Mouse (Mus musculus) E14TG2a.4 (cell line): ENCODE measurements around the gene Zfp12.

Experiments used
- H3K27me3 ChIP-seq: 2 replicates; pipeline ENCODE4 v1.6.1; 2014; ENCODE audit warnings: low read length, control low read depth; ENCODE audit not compliant: insufficient read depth
- H3K36me3 ChIP-seq: 2 replicates; pipeline ENCODE4 v1.6.1; 2014; ENCODE audit warnings: low read length, control low read depth; ENCODE audit not compliant: insufficient read depth
- H3K4me1 ChIP-seq: replicated peaks from 2 replicates; pipeline ENCODE4 v1.6.1; 2014; ENCODE audit warnings: low read depth, low read length, control low read depth
- H3K4me3 ChIP-seq: replicated peaks from 2 replicates; pipeline ENCODE4 v1.5.1; 2014; ENCODE audit warnings: mild to moderate bottlenecking, low read length
- H3K9me3 ChIP-seq: 2 replicates; pipeline ENCODE4 v1.6.1; 2014; ENCODE audit warnings: low read length, control low read depth
- CTCF ChIP-seq: conservative IDR thresholded peaks from 2 replicates; pipeline ENCODE4 v1.5.1; 2014; ENCODE audit warnings: low read length
- NANOG ChIP-seq: IDR thresholded peaks from 2 replicates; pipeline ENCODE4 v1.6.1; 2014; ENCODE audit warnings: borderline replicate concordance, low read length, mixed read lengths
- POU5F1 ChIP-seq: IDR thresholded peaks from 2 replicates; pipeline ENCODE4 v1.6.1; 2014; ENCODE audit warnings: low read length, borderline replicate concordance

The Zfp12 gene

GRCm38 (mm10) chr5:143271642-143272041 is 36.7 kb downstream of the Zfp12 start:
- Histone ChIP-seq H3K4me1 (peaks cover 18% of the 10 kb centered on the region), H3K4me3 (no peak overlapping the region), H3K27me3 (peaks cover 53% of the 10 kb centered on the region), H3K36me3 (no peaks in the 10 kb centered on the region), H3K9me3 (no peaks in the 10 kb centered on the region)
- TF ChIP-seq POU5F1 (no peak), NANOG (no peak), CTCF (no peak)

DNA sequence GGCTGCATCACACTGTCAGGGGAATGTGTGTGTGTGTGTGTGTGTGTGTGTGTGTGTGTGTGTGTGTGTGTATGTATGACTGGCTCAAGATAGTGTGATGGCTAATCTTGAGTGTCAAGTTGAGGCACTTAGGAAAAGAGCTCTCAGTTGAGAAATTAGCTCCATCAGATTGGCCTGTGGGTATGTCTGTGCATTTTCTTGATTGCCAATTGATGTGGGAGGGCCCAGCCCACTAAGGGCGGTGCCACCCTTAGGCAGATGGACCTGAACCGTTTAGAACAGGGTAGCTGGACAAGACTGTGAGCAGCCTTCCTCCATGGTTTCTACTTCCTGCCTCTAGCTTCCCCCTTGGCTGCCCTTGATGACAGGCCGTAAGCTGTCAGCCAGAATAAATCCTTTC is 37.1 kb downstream of the Zfp12 start:
- Histone ChIP-seq H3K36me3 (no peaks in the 10 kb centered on the region), H3K4me1 (peaks cover 18% of the 10 kb centered on the region), H3K9me3 (no peaks in the 10 kb centered on the region), H3K4me3 (no peak overlapping the region), H3K27me3 (peaks cover 53% of the 10 kb centered on the region)
- TF ChIP-seq CTCF (no peak), POU5F1 (no peak), NANOG (no peak)

GRCm38 (mm10) chr5:143272540-143273330 is 37.8 kb downstream of the Zfp12 start:
- TF ChIP-seq CTCF: no peak
- TF ChIP-seq POU5F1: no peak
- no peak for TF ChIP-seq NANOG
- Histone ChIP-seq H3K9me3 (no peaks in the 10 kb centered on the region), H3K36me3 (no peaks in the 10 kb centered on the region)

GRCm38 (mm10) chr5:143275761-143276160 is 40.8 kb downstream of the Zfp12 start:
- no peaks in the 10 kb centered on the region for H3K36me3 ChIP-seq
- peaks cover 51% of the 10 kb centered on the region for H3K27me3 ChIP-seq
- H3K9me3 ChIP-seq: no peaks in the 10 kb centered on the region
- TF ChIP-seq POU5F1 (no peak), NANOG (no peak), CTCF (no peak)
- no peak overlapping the region for H3K4me3 ChIP-seq
- H3K4me1 ChIP-seq: peaks cover 11% of the 10 kb centered on the region

More at GRCm38 (mm10) chr5:143272540-143273330, 37.8 kb downstream of the Zfp12 start:
- peaks cover 18% of the 10 kb centered on the region for H3K4me1 ChIP-seq
- no peak overlapping the region for H3K4me3 ChIP-seq
- H3K27me3 ChIP-seq: peaks cover 55% of the 10 kb centered on the region

GRCm38 (mm10) chr5:143279247-143279646 is 44.3 kb downstream of the Zfp12 start:
- no peaks in the 10 kb centered on the region for H3K36me3 ChIP-seq
- no peak overlapping the region for H3K4me3 ChIP-seq
- H3K27me3 ChIP-seq: peaks cover 51% of the 10 kb centered on the region
- TF ChIP-seq CTCF (no peak), POU5F1 (no peak), NANOG (no peak)
- H3K4me1 ChIP-seq: peaks cover 12% of the 10 kb centered on the region
- no peaks in the 10 kb centered on the region for H3K9me3 ChIP-seq

- no peaks in the 10 kb centered on the region for H3K36me3 ChIP-seq
- H3K27me3 ChIP-seq: peaks cover 62% of the 10 kb centered on the region
- TF ChIP-seq POU5F1 (no peak), NANOG (no peak), CTCF (peak; percentile 33)
- peaks cover 10% of the 10 kb centered on the region for H3K9me3 ChIP-seq
- no peak overlapping the region for H3K4me3 ChIP-seq
- peaks cover 28% of the 10 kb centered on the region for H3K4me1 ChIP-seq
Observed at GRCm38 (mm10) chr5:143284762-143285161, 49.8 kb downstream of the Zfp12 start.

- H3K4me3 ChIP-seq: peak overlapping the region; percentile 71
- H3K9me3 ChIP-seq: peaks cover 10% of the 10 kb centered on the region
- H3K4me1 ChIP-seq: peaks cover 37% of the 10 kb centered on the region
- TF ChIP-seq POU5F1 (no peak), CTCF (no peak), NANOG (no peak)
- H3K36me3 ChIP-seq: no peaks in the 10 kb centered on the region
- H3K27me3 ChIP-seq: peaks cover 82% of the 10 kb centered on the region
Observed at GRCm38 (mm10) chr5:143287774-143288328, 52.9 kb downstream of the Zfp12 start.

DNA sequence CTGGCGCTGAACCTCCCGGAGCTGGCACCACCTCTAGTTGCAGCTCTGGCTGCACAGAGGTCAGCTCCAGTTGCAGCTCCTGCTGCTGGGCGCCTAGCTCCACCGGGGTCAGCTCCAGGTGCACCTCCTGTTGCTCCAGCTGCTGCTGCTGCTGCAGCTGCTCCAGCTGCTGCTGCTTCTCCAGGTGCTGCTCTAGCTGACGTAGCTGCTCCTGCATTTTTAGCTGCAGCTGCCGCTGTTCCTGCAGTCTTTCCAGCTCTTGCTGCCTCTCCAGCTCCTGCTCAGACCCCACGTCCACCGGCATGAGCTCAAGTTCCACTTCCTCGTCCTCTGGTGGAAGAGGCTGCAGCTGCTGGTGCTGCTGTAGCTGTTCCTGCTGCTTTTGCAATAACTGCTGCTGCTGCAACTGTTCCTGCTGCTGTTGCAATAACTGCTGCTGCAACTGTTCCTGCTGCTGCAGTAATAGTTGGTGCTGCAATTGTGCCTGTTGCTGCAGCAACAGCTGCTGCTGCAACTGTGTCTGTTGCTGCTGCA is 53.5 kb downstream of the Zfp12 start:
- Histone ChIP-seq H3K4me3 (peak overlapping the region; percentile 71), H3K36me3 (no peaks in the 10 kb centered on the region), H3K27me3 (peaks cover 84% of the 10 kb centered on the region), H3K9me3 (peaks cover 10% of the 10 kb centered on the region), H3K4me1 (peaks cover 39% of the 10 kb centered on the region)
- no peak for TF ChIP-seq CTCF
- TF ChIP-seq POU5F1: no peak
- TF ChIP-seq NANOG: no peak

GRCm38 (mm10) chr5:143289299-143289698 is 54.3 kb downstream of the Zfp12 start:
- Histone ChIP-seq H3K27me3 (peaks cover 89% of the 10 kb centered on the region), H3K4me3 (no peak overlapping the region), H3K9me3 (peaks cover 10% of the 10 kb centered on the region), H3K36me3 (no peaks in the 10 kb centered on the region), H3K4me1 (peaks cover 45% of the 10 kb centered on the region)
- no peak for TF ChIP-seq CTCF
- TF ChIP-seq POU5F1: no peak
- no peak for TF ChIP-seq NANOG
